Mouse (Mus musculus): ENCODE data around the gene Efcab2. TPM values are rescaled to one million over a fixed set of nuclear protein-coding genes. Genes with fewer than 3 reads are reported as not detected.

The Efcab2 gene
- polyA plus RNA-seq, 1 experiment, result 15.2 TPM

- H3K4me1 ChIP-seq (ENCODE audit: control insufficient read depth, insufficient read depth, low read length), result 0 out of 2 replicates have a peak, but pooled peaks cover 2% of the 10 kb centered on the region
- TF ChIP-seq CTCF (IDR thresholded peaks at IDR 0.05; ENCODE audit: control insufficient read depth, insufficient read depth, insufficient replicate concordance, low read depth, low read length) (peak; percentile 86; the same call in 1 of the 2 replicates), POLR2A (IDR thresholded peaks at IDR 0.05; ENCODE audit: control insufficient read depth, low read depth, low read length) (no peak)
- no peak overlapping the region for H3K27ac ChIP-seq (ENCODE audit: control insufficient read depth, insufficient read depth, low read depth, low read length)
- no peak overlapping the region for H3K4me3 ChIP-seq (ENCODE audit: control insufficient read depth, low read depth, low read length)
- no peaks in the 10 kb centered on the region for H3K36me3 ChIP-seq (ENCODE audit: control insufficient read depth, insufficient read depth, low read length)
- no peaks in the 10 kb centered on the region for H3K27me3 ChIP-seq (ENCODE audit: control insufficient read depth, insufficient read depth, low read length)
Observed at GRCm38 (mm10) chr1:178449172-178449571, 43.3 kb downstream of the Efcab2 start.

DNA sequence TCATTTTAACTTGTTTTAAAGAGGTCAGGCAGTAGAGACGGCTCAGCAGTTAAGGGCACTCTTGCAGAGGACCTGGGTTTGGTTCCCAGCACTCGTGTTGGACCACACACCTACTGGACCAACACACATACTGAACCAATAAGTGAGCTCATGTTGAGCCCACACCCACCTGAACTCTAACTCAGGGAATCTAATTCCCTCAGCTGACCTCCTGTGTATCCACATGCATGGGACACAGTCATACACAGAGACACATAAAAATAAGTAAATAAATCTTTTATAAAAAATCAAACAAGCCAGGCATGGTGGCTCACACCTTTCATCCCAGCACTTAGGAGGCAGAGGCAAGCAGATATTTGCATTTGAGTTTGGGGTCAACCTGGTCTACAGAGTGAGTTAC is 44.0 kb downstream of the Efcab2 start:
- H3K4me3 ChIP-seq (ENCODE audit: control insufficient read depth, low read depth, low read length), result no peak overlapping the region
- no peak for TF ChIP-seq POLR2A (IDR thresholded peaks at IDR 0.05; ENCODE audit: control insufficient read depth, low read depth, low read length)
- TF ChIP-seq CTCF (IDR thresholded peaks at IDR 0.05; ENCODE audit: control insufficient read depth, insufficient read depth, insufficient replicate concordance, low read depth, low read length), result no peak
- H3K27me3 ChIP-seq (ENCODE audit: control insufficient read depth, insufficient read depth, low read length), result no peaks in the 10 kb centered on the region
- H3K27ac ChIP-seq (ENCODE audit: control insufficient read depth, insufficient read depth, low read depth, low read length), result no peak overlapping the region
- H3K36me3 ChIP-seq (ENCODE audit: control insufficient read depth, insufficient read depth, low read length), result no peaks in the 10 kb centered on the region
- H3K4me1 ChIP-seq (ENCODE audit: control insufficient read depth, insufficient read depth, low read length), result 0 out of 2 replicates have a peak, but pooled peaks cover 2% of the 10 kb centered on the region

DNA sequence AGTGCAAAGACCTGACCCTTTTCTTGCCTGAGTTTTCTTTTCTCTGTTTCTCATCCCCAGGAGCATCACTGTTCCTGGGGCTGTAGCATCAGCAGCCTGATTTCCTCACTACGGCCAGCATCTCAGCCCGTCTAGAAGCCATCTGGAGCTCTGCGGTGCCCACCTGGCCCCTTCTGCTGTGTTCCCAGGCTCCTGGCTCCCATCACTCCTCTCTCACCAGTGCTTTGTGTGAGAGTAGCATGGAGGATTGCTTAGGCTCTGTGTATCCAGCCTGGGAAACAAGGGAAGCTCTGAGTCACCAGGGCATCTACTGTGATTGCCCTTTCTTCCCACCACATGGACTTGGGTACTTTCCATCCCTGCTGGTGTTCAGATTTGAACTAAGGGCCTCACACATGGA is 48.2 kb downstream of the Efcab2 start:
- no peaks in the 10 kb centered on the region for H3K4me1 ChIP-seq (ENCODE audit: control insufficient read depth, insufficient read depth, low read length)
- H3K4me3 ChIP-seq (ENCODE audit: control insufficient read depth, low read depth, low read length), result no peak overlapping the region
- H3K27ac ChIP-seq (ENCODE audit: control insufficient read depth, insufficient read depth, low read depth, low read length), result no peak overlapping the region
- no peaks in the 10 kb centered on the region for H3K27me3 ChIP-seq (ENCODE audit: control insufficient read depth, insufficient read depth, low read length)
- no peak for TF ChIP-seq POLR2A (IDR thresholded peaks at IDR 0.05; ENCODE audit: control insufficient read depth, low read depth, low read length)
- TF ChIP-seq CTCF (IDR thresholded peaks at IDR 0.05; ENCODE audit: control insufficient read depth, insufficient read depth, insufficient replicate concordance, low read depth, low read length), result no peak
- H3K36me3 ChIP-seq (ENCODE audit: control insufficient read depth, insufficient read depth, low read length), result no peaks in the 10 kb centered on the region

DNA sequence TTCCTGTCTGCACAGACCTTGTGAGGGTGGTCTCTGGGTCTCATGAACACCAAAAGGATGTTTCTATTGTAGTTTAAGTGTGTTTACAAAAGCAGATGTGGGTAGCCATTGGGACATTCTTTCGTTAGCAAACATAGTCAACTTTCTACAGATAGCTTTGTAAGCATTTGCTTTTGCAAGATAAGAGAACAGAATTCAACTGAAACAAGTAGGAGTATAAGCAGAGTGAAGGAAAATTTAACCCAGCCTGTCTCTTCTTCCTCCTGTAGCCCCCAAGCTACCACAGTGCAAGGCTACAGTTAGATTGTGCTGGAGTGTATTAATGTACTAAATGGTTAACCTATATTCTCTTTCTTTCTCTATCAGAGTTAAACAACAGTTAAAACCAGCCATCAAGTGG is 49.2 kb downstream of the Efcab2 start:
- Histone ChIP-seq H3K36me3 (ENCODE audit: control insufficient read depth, insufficient read depth, low read length) (no peaks in the 10 kb centered on the region), H3K27me3 (ENCODE audit: control insufficient read depth, insufficient read depth, low read length) (no peaks in the 10 kb centered on the region), H3K27ac (ENCODE audit: control insufficient read depth, insufficient read depth, low read depth, low read length) (no peak overlapping the region), H3K4me3 (ENCODE audit: control insufficient read depth, low read depth, low read length) (no peak overlapping the region), H3K4me1 (ENCODE audit: control insufficient read depth, insufficient read depth, low read length) (no peaks in the 10 kb centered on the region)
- TF ChIP-seq POLR2A (IDR thresholded peaks at IDR 0.05; ENCODE audit: control insufficient read depth, low read depth, low read length) (no peak), CTCF (IDR thresholded peaks at IDR 0.05; ENCODE audit: control insufficient read depth, insufficient read depth, insufficient replicate concordance, low read depth, low read length) (no peak)

DNA sequence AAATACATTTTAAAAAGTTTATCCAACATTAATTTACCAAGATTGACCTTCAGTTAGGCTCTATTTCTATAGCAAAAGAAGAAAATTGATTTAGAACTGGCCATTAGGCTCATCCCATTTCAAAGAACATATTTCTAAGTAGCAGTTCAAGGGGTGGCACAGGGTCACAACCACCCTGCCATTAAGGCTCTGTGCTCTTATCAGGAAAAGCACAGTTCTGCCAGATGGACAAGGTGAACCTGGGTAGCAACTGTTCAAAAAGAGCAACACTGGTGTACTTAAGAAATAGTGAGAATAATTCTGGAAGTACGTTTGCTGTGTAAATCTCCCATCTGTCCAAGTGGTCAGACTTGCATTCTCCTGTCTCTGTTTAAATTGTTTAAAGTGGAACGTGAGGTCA is 52.1 kb downstream of the Efcab2 start:
- TF ChIP-seq POLR2A (IDR thresholded peaks at IDR 0.05; ENCODE audit: control insufficient read depth, low read depth, low read length) (no peak), CTCF (IDR thresholded peaks at IDR 0.05; ENCODE audit: control insufficient read depth, insufficient read depth, insufficient replicate concordance, low read depth, low read length) (no peak)
- Histone ChIP-seq H3K4me1 (ENCODE audit: control insufficient read depth, insufficient read depth, low read length) (no peaks in the 10 kb centered on the region), H3K27ac (ENCODE audit: control insufficient read depth, insufficient read depth, low read depth, low read length) (no peak overlapping the region), H3K4me3 (ENCODE audit: control insufficient read depth, low read depth, low read length) (no peak overlapping the region), H3K36me3 (ENCODE audit: control insufficient read depth, insufficient read depth, low read length) (no peaks in the 10 kb centered on the region), H3K27me3 (ENCODE audit: control insufficient read depth, insufficient read depth, low read length) (no peaks in the 10 kb centered on the region)

- Histone ChIP-seq H3K27me3 (ENCODE audit: control insufficient read depth, insufficient read depth, low read length) (no peaks in the 10 kb centered on the region), H3K36me3 (ENCODE audit: control insufficient read depth, insufficient read depth, low read length) (peaks cover 1% of the 10 kb centered on the region), H3K4me3 (ENCODE audit: control insufficient read depth, low read depth, low read length) (no peak overlapping the region), H3K4me1 (ENCODE audit: control insufficient read depth, insufficient read depth, low read length) (no peaks in the 10 kb centered on the region), H3K27ac (ENCODE audit: control insufficient read depth, insufficient read depth, low read depth, low read length) (no peak overlapping the region)
- TF ChIP-seq CTCF (IDR thresholded peaks at IDR 0.05; ENCODE audit: control insufficient read depth, insufficient read depth, insufficient replicate concordance, low read depth, low read length) (peak; percentile 77; the same call in 1 of the 2 replicates), POLR2A (IDR thresholded peaks at IDR 0.05; ENCODE audit: control insufficient read depth, low read depth, low read length) (no peak)
Observed at GRCm38 (mm10) chr1:178463712-178464111, 57.8 kb downstream of the Efcab2 start.

DNA sequence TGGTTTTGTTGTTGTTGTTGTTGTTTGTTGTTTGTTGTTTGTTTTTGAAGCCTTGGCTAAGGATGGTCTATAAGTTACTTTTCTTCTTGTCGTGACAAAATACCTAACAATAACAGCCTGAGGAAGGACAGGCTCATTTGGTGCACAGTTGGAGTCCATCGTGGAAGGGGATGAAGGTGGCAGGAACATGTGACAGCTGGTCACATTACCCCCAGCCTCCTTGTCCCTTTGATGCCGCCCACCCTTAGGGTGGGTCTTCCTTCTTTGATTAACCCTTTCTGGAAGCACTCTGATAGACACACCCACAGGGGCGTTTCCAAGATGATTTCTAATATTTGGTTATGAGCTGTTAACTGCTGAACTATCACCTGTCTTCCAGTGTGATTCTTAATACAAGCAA is 58.3 kb downstream of the Efcab2 start:
- Histone ChIP-seq H3K4me1 (ENCODE audit: control insufficient read depth, insufficient read depth, low read length) (no peaks in the 10 kb centered on the region), H3K36me3 (ENCODE audit: control insufficient read depth, insufficient read depth, low read length) (peaks cover 1% of the 10 kb centered on the region), H3K27me3 (ENCODE audit: control insufficient read depth, insufficient read depth, low read length) (no peaks in the 10 kb centered on the region), H3K4me3 (ENCODE audit: control insufficient read depth, low read depth, low read length) (no peak overlapping the region), H3K27ac (ENCODE audit: control insufficient read depth, insufficient read depth, low read depth, low read length) (no peak overlapping the region)
- no peak for TF ChIP-seq POLR2A (IDR thresholded peaks at IDR 0.05; ENCODE audit: control insufficient read depth, low read depth, low read length)
- TF ChIP-seq CTCF (IDR thresholded peaks at IDR 0.05; ENCODE audit: control insufficient read depth, insufficient read depth, insufficient replicate concordance, low read depth, low read length), result no peak

DNA sequence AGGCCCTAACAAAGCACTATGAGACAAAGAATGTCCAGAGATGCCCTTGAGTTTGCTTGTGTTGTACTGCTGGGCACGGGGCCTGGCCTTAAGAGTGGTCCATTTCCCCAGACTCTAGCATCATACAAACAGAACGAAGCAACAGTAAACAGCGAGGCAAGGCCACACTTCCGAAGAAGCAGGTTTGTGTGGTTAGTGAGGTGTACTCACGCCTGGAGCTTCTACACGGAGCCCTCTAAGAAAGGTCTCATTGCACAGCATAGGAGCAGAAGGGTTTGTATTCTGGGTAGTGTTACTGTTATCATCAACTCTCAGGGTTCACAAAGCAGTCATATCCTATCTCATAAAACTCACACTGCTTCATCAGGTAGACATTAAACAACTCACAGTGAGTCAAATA is 61.7 kb downstream of the Efcab2 start:
- Histone ChIP-seq H3K27ac (ENCODE audit: control insufficient read depth, insufficient read depth, low read depth, low read length) (no peak overlapping the region), H3K27me3 (ENCODE audit: control insufficient read depth, insufficient read depth, low read length) (no peaks in the 10 kb centered on the region), H3K4me3 (ENCODE audit: control insufficient read depth, low read depth, low read length) (no peak overlapping the region), H3K4me1 (ENCODE audit: control insufficient read depth, insufficient read depth, low read length) (no peaks in the 10 kb centered on the region), H3K36me3 (ENCODE audit: control insufficient read depth, insufficient read depth, low read length) (peaks cover 1% of the 10 kb centered on the region)
- TF ChIP-seq CTCF (IDR thresholded peaks at IDR 0.05; ENCODE audit: control insufficient read depth, insufficient read depth, insufficient replicate concordance, low read depth, low read length) (no peak), POLR2A (IDR thresholded peaks at IDR 0.05; ENCODE audit: control insufficient read depth, low read depth, low read length) (no peak)
